Mouse (Mus musculus) bone marrow macrophage, adult 2 months (primary cell): Measurements from ENCODE around the gene Epha5. TPM values are rescaled to one million over a fixed set of nuclear protein-coding genes. Genes with fewer than 3 reads are reported as not detected.

Source experiments
- H3K27ac ChIP-seq: 2 replicates; pipeline ENCODE4 v1.5.1; 2012; ENCODE audit warnings: low read depth, low read length; ENCODE audit not compliant: insufficient read depth
- H3K4me1 ChIP-seq: 2 replicates; pipeline ENCODE4 v1.6.1; 2012; ENCODE audit warnings: low read length; ENCODE audit not compliant: control insufficient read depth, insufficient read depth
- H3K4me3 ChIP-seq: 2 replicates; pipeline ENCODE4 v1.5.1; 2012; ENCODE audit warnings: mild to moderate bottlenecking, low read length, moderate library complexity; ENCODE audit not compliant: insufficient read depth
- CTCF ChIP-seq: IDR thresholded peaks from 2 replicates; pipeline ENCODE4 v1.5.1; 2012; ENCODE audit warnings: low read depth, mild to moderate bottlenecking, low read length, moderate library complexity
- POLR2A ChIP-seq: IDR thresholded peaks from 2 replicates; pipeline ENCODE4 v1.6.1; 2012; ENCODE audit warnings: mild to moderate bottlenecking, low read depth, low read length, borderline replicate concordance
- polyA plus RNA-seq: library from polyadenylated mRNA; stranded (reverse); fragments of >200 nt; gene quantifications from 2 replicates; pipeline ENCODE4 v1.2.4, GENCODE M21; 2012; ENCODE audit not compliant: missing spikeins, insufficient read depth, insufficient read length

Epha5 gene
- polyA plus RNA-seq, 1 experiment: not detected

- Histone ChIP-seq H3K4me1 (no peaks in the 10 kb centered on the region), H3K27ac (no peak overlapping the region), H3K4me3 (no peak overlapping the region)
- TF ChIP-seq POLR2A (no peak), CTCF (no peak)
Measured at GRCm38 (mm10) chr5:84313619-84314018, 103.6 kb downstream of the Epha5 start.

DNA sequence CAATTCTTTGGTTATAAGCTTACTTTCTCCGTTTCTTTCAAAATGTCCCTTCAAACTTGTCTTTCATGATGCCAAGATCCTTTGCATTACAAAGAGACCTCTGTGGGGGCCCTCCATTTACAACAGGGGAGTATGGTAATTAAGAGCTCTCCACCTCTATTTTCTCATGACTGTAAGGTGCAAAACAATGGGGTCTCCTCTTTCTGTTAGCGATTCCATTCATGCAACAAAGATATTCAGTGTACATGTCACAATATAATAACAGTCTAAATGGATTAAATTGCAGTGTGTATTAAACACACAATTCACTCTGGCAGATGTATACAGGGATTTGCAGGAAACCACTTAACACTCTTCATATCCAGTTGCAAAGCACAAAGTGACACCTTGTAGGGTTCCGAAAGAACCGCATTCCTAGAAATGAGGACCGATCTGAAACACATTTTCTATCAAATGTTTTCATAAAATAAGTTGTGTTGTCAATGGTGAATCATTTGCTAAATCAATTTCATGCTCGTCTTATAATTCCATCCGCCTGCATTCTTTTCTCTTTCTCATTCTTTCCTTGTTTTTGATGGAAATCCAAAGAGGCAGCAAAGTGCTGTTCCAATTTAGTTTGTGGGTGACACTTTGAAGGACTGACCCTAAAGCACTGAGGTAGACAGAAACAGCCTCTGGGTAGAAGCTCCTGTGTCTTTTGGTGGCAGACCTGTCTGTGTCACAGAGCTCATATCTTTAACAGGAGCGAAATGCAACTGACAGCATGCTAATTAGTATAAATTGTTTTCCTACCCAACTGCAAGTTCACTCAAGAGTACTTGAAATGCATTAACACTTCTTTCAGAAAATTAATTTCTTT, 118.1 kb downstream of the Epha5 start:
- no peak overlapping the region for H3K4me3 ChIP-seq
- no peaks in the 10 kb centered on the region for H3K4me1 ChIP-seq
- no peak overlapping the region for H3K27ac ChIP-seq
- TF ChIP-seq CTCF (no peak), POLR2A (no peak)

DNA sequence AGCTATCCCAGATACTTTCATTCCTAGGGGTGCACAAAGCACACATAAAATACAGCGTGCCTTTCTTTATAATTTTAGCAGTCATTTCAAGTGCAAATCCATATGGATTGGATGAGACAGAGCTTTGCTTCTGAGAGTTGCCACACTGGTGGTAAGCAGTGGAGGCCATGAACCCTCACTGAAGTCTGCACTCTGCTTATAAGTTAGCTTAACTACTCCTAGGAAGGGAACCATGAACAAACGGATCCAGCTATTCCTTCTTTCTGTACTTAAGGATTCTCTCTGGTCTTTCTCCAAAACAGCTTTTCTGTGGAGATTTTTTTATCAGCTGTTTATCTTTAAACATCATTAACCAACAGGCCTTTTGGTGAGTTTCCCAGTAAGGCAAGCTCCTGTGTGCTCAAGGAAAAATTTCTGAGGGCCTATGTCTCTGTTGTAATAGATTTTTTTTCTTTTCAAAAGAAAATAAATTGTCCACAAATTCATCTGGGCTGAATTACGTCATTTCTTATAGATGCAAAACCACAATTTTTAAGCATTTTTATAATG, 127.7 kb downstream of the Epha5 start:
- Histone ChIP-seq H3K4me1 (no peaks in the 10 kb centered on the region), H3K27ac (no peak overlapping the region), H3K4me3 (no peak overlapping the region)
- TF ChIP-seq CTCF (no peak), POLR2A (no peak)

- Histone ChIP-seq H3K4me3 (no peak overlapping the region), H3K4me1 (no peaks in the 10 kb centered on the region), H3K27ac (no peak overlapping the region)
- TF ChIP-seq CTCF: no peak
- TF ChIP-seq POLR2A: no peak
Measured at GRCm38 (mm10) chr5:84281290-84282017, 135.7 kb downstream of the Epha5 start.

DNA sequence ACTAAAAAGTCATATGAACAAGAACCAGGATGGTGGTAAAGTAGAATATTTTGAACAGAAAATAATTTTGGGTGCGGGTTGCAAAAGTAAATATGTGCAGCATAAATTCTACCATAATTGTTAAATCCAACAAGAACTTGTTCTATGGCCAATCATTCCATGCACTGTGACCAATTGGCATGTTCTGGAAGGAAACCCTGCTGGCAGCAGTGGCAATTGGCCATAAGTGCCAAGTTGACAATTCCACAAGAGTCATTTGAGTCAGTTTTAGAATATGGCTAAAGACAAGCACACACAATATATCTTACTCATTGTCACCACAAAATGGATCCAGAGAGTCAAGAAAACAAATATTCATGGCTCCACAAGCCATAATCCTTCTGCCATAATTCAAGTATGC, 140.2 kb downstream of the Epha5 start:
- Histone ChIP-seq H3K27ac (no peak overlapping the region), H3K4me1 (no peaks in the 10 kb centered on the region), H3K4me3 (no peak overlapping the region)
- TF ChIP-seq POLR2A (no peak), CTCF (no peak)

DNA sequence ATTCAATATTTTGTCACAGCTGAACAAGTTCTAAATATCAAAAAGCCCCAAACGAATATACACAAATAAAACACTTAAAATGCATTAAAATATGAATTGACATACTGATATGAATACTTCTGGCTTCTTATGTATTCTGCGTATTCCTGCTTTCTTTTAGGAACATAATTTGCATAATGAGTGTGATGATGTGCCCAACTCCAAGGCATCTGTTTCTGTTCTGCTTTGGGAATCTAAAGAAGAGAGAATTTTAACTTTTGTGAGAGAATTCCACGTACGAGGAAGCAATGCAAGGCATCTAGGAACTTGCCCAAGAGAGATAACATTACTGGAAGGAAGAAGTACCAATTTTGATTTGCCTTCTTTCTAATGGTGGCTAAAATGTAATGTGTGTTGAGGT, 151.8 kb downstream of the Epha5 start:
- no peak overlapping the region for H3K4me3 ChIP-seq
- TF ChIP-seq CTCF (no peak), POLR2A (no peak)
- no peaks in the 10 kb centered on the region for H3K4me1 ChIP-seq
- no peak overlapping the region for H3K27ac ChIP-seq

GRCm38 (mm10) chr5:84263999-84264398, 153.2 kb downstream of the Epha5 start:
- H3K4me3 ChIP-seq: no peak overlapping the region
- no peak overlapping the region for H3K27ac ChIP-seq
- TF ChIP-seq CTCF (no peak), POLR2A (no peak)

GRCm38 (mm10) chr5:84229971-84230370, 187.2 kb downstream of the Epha5 start:
- Histone ChIP-seq H3K4me3 (no peak overlapping the region), H3K4me1 (no peaks in the 10 kb centered on the region), H3K27ac (no peak overlapping the region)
- TF ChIP-seq CTCF (no peak), POLR2A (no peak)

More at GRCm38 (mm10) chr5:84263999-84264398, 153.2 kb downstream of the Epha5 start:
- H3K4me1 ChIP-seq: no peaks in the 10 kb centered on the region

DNA sequence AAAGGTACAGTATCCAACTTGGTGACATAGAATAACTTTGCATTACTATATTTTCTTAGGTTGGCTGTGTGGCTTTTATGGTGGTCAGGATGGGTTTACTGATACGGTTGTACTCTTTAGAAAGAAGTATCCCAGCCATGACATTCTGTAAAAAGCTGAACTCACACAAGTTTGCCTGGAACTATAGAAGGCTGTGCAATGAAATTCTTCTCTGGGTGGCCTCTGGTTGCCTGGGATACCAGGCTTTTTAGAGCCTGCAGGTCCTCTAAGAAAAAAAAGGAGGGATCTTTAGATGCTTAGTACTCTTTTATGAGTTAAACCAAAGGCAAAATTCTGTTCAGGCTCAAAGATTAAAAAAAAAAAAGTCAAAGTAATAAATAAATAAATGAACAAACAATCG, 208.6 kb downstream of the Epha5 start:
- no peak overlapping the region for H3K4me3 ChIP-seq
- H3K27ac ChIP-seq: no peak overlapping the region
- TF ChIP-seq POLR2A (no peak), CTCF (no peak)
- H3K4me1 ChIP-seq: no peaks in the 10 kb centered on the region

DNA sequence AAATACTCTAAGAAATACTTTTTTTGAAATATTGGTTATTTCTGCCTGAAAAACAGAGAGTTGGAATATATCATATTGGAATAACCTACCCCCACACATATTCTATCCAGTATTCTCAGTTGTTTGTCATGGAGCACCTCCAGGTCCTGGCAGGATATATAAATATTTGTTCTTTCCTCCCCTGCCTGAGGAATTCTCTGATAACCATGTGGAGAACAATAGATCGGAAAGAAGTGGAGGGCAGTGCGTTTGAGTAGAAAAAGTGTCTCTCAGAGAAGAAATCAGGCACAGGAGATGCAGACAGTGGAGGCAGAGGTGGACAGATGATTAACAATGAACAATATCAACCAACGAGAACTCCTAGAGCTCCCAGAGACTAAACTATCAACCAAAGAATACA, 223.8 kb downstream of the Epha5 start:
- Histone ChIP-seq H3K4me1 (no peaks in the 10 kb centered on the region), H3K27ac (no peak overlapping the region), H3K4me3 (no peak overlapping the region)
- TF ChIP-seq CTCF (no peak), POLR2A (no peak)
